Mouse (Mus musculus): Measurements from ENCODE around the gene Fam98a.

The Fam98a gene

GRCm38 (mm10) chr17:75521236-75521842 lies 30.4 kb downstream of the Fam98a start:
- DNase-seq (ENCODE audit: low spot score in 2 of 2) = no peak

GRCm38 (mm10) chr17:75519239-75519900 lies 32.4 kb downstream of the Fam98a start:
- no peak for DNase-seq (ENCODE audit: low spot score in 2 of 2)

GRCm38 (mm10) chr17:75518181-75518901 lies 33.4 kb downstream of the Fam98a start:
- no peak for DNase-seq (ENCODE audit: low spot score in 2 of 2)

- DNase-seq (ENCODE audit: low spot score in 2 of 2) = no peak
These were observed 35.2 kb downstream of the Fam98a start for GRCm38 (mm10) chr17:75516591-75516990.

- DNase-seq (ENCODE audit: low spot score in 2 of 2) = no peak
These were observed 42.5 kb downstream of the Fam98a start for GRCm38 (mm10) chr17:75509257-75509656.

GRCm38 (mm10) chr17:75506708-75507641 lies 44.8 kb downstream of the Fam98a start:
- no peak for DNase-seq (ENCODE audit: low spot score in 2 of 2)

- DNase-seq (ENCODE audit: low spot score in 2 of 2) = no peak
These were observed 45.6 kb downstream of the Fam98a start for GRCm38 (mm10) chr17:75506097-75506675.

GRCm38 (mm10) chr17:75505053-75505452 lies 46.7 kb downstream of the Fam98a start:
- DNase-seq (ENCODE audit: low spot score in 2 of 2) = no peak

- no peak for DNase-seq (ENCODE audit: low spot score in 2 of 2)
These were observed 48.7 kb downstream of the Fam98a start for GRCm38 (mm10) chr17:75503031-75503430.

GRCm38 (mm10) chr17:75498241-75498651 lies 53.5 kb downstream of the Fam98a start:
- no peak for DNase-seq (ENCODE audit: low spot score in 2 of 2)

GRCm38 (mm10) chr17:75495213-75495612 lies 56.5 kb downstream of the Fam98a start:
- DNase-seq (ENCODE audit: low spot score in 2 of 2) = no peak

All from cerebellum, postnatal 4 days (tissue).